Mouse (Mus musculus): ENCODE measurements around the gene Asxl2. TPM values are rescaled to one million over a fixed set of nuclear protein-coding genes. Genes with fewer than 3 reads are reported as not detected.
"Not testable (repeated sequence)": the region's sequence is repeated elsewhere in the genome, so short reads cannot be mapped to it uniquely, and the experiment has no call there.

Gene Asxl2
- total RNA-seq, 2 experiments from 2014 or later, result 26.2 to 28.8 TPM

- intact Hi-C loops (cut with DNase I), result loop anchor here (2.0 kb wide), 3 partner anchors 61 to 147 kb away; partner anchors contain the start of genes Dtnb, Kif3c and Rab10
- DNase-seq (ENCODE audit: low spot score in 2 of 2), result peak; percentile 52 to 73
Measured at GRCm38 (mm10) chr12:3425375-3426341, 999 bp upstream of the Asxl2 start.

GRCm38 (mm10) chr12:3427067-3427889, 621 bp downstream of the Asxl2 start:
- peak; percentile 80 to 84 for DNase-seq (ENCODE audit: low spot score in 2 of 2)
- intact Hi-C loops (cut with DNase I), result loop anchor here (2.0 kb wide), 3 partner anchors 62 to 146 kb away; partner anchors contain the start of genes Dtnb, Kif3c and Rab10

- intact Hi-C loops (cut with DNase I), result loop anchor here (2.0 kb wide), 3 partner anchors 63 to 145 kb away; partner anchors contain the start of genes Dtnb, Kif3c and Rab10
- no peak for DNase-seq (ENCODE audit: low spot score in 2 of 2)
Measured at GRCm38 (mm10) chr12:3427891-3428775, 1.5 kb downstream of the Asxl2 start.

GRCm38 (mm10) chr12:3429681-3430442, 3.2 kb downstream of the Asxl2 start:
- intact Hi-C loops (cut with DNase I), result no loop called here
- DNase-seq (ENCODE audit: low spot score in 2 of 2), result no peak

GRCm38 (mm10) chr12:3430443-3430753, 3.7 kb downstream of the Asxl2 start:
- intact Hi-C loops (cut with DNase I), result no loop called here
- DNase-seq (ENCODE audit: low spot score in 2 of 2), result no peak

- intact Hi-C loops (cut with DNase I), result no loop called here
- DNase-seq (ENCODE audit: low spot score in 2 of 2), result no peak
Measured at GRCm38 (mm10) chr12:3430985-3431384, 4.3 kb downstream of the Asxl2 start.

GRCm38 (mm10) chr12:3433736-3434135, 7.1 kb downstream of the Asxl2 start:
- no peak for DNase-seq (ENCODE audit: low spot score in 2 of 2)
- intact Hi-C loops (cut with DNase I), result no loop called here

- no peak for DNase-seq (ENCODE audit: low spot score in 2 of 2)
- intact Hi-C loops (cut with DNase I), result no loop called here
Measured at GRCm38 (mm10) chr12:3436446-3436845, 9.8 kb downstream of the Asxl2 start.

GRCm38 (mm10) chr12:3437815-3438214, 11.2 kb downstream of the Asxl2 start:
- no peak for DNase-seq (ENCODE audit: low spot score in 2 of 2)
- intact Hi-C loops (cut with DNase I), result no loop called here

GRCm38 (mm10) chr12:3440916-3441315, 14.3 kb downstream of the Asxl2 start:
- DNase-seq (ENCODE audit: low spot score in 2 of 2), result no peak
- intact Hi-C loops (cut with DNase I), result no loop called here

- intact Hi-C loops (cut with DNase I), result no loop called here
- DNase-seq (ENCODE audit: low spot score in 2 of 2), result no peak
Measured at GRCm38 (mm10) chr12:3441361-3441760, 14.7 kb downstream of the Asxl2 start.

GRCm38 (mm10) chr12:3453554-3453953, 26.9 kb downstream of the Asxl2 start:
- no peak for DNase-seq (ENCODE audit: low spot score in 2 of 2)
- intact Hi-C loops (cut with DNase I), result no loop called here

GRCm38 (mm10) chr12:3463087-3463486, 36.4 kb downstream of the Asxl2 start:
- intact Hi-C loops (cut with DNase I), result no loop called here
- no peak for DNase-seq (ENCODE audit: low spot score in 2 of 2)

GRCm38 (mm10) chr12:3499662-3500061, 73.0 kb downstream of the Asxl2 start:
- DNase-seq (ENCODE audit: low spot score in 2 of 2), result no peak
- intact Hi-C loops (cut with DNase I), result no loop called here

GRCm38 (mm10) chr12:3500071-3500470, 73.4 kb downstream of the Asxl2 start:
- no peak for DNase-seq (ENCODE audit: low spot score in 2 of 2)
- intact Hi-C loops (cut with DNase I), result no loop called here

GRCm38 (mm10) chr12:3518665-3519297, 92.1 kb downstream of the Asxl2 start:
- intact Hi-C loops (cut with DNase I), result loop anchor here (5.0 kb wide), 1 partner anchor 44 kb away; no protein-coding TSS in a partner anchor
- DNase-seq (ENCODE audit: low spot score in 2 of 2), result peak; percentile 22 to 24

- intact Hi-C loops (cut with DNase I); DNase-seq (ENCODE audit: low spot score in 2 of 2): not testable (repeated sequence)
Measured at GRCm38 (mm10) chr12:3521806-3522205, 95.1 kb downstream of the Asxl2 start.

- intact Hi-C loops (cut with DNase I), result no loop called here
- no peak for DNase-seq (ENCODE audit: low spot score in 2 of 2)
Measured at GRCm38 (mm10) chr12:3525536-3525935, 98.9 kb downstream of the Asxl2 start.

Measured in left cerebral cortex, postnatal 25 days (tissue).